Mouse (Mus musculus) erythroblast, embryonic 14.5 days (primary cell): ENCODE results near the gene Nfkbil1.

ENCODE experiments used
- GATA1 ChIP-seq: IDR thresholded peaks from 2 replicates; pipeline ENCODE4 v1.6.1; 2012; ENCODE audit warnings: low read length, inconsistent platforms, mixed read lengths
- TAL1 ChIP-seq: IDR thresholded peaks from 3 replicates; pipeline ENCODE4 v1.6.1; 2012; ENCODE audit warnings: low read length, inconsistent platforms, mixed read lengths

DNA sequence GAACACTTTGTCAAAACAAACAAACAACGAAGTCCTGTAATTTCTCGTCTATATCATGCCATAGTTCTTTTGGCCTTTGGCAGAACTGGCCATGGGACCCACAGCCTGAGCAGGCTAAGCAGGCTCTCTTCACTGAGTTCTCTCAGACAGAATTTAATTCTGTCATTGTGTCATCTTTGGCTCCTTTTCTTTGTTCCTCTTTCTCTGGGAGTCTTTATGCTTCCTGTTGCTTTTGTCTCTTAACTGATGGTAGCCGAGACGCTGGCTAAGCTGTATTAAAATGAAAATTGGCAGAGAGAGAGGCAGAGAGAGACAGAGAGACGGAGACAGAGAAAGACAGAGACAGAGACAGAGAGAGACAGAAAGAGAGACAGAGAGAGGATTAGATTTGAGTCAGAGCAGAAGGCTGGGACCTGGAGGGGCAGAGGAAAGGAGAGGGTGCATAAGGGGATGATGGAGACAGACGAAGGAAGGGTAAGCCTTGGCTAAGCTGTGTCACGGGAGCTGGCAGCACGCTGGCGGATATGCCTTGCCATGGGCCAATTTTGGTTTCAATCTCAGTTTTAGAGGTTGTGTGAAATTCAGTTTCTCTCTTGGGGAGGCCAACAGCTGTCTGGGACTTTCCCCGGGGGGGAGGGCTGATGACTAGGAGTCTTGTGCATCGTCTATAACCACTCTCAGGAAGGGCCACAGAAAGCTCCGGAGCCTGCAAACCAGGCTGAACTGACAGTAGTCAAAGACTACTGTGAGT is 25.6 kb downstream of the Nfkbil1 start:
- no peak for TF ChIP-seq GATA1
- no peak for TF ChIP-seq TAL1
